Mouse (Mus musculus): ENCODE measurements around the gene Bcam.

- TF ChIP-seq POLR2A (IDR thresholded peaks at IDR 0.05; ENCODE audit: low read depth, low read length) (no peak), CTCF (IDR thresholded peaks at IDR 0.05; ENCODE audit: extremely low read depth, insufficient read length, insufficient replicate concordance, low read depth, low read length) (peak; percentile 49)
Measured at GRCm38 (mm10) chr7:19740269-19740668, 30.5 kb downstream of the Bcam start.

All from small intestine, adult 2 months (tissue).